15 mouse cellular contexts compared by ENCODE assay signal in the genomic region with DNA sequence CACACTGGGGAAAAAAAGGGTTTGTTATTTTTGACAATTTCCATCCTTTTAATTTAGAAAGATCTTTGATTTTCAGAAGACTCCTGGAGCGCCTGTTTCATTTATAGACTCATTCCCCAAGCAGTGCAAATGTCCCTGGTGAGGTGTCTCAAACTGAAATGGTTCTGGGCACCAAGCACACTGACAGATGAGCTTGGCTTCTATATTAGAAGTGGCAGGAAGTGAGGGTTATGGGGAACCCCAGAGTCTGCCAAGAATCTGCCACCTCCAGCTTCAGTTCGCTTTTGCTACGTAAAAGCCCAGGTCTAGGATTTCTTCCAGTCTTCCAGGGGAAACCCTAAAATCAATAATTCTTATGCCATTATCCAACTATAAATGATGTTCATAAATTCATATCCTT.
DNase-seq lines count a peak whose midpoint lies in the region; ATAC-seq and TF ChIP-seq lines count a peak whose summit lies in the region.
"Had no signal": no experiment of that assay in that cellular context is flagged by ENCODE, and none has a peak within 500 bp of the region (broad histone marks: within the 10 kb centered on the region; RNA-seq: fewer than 3 reads in every experiment).

No protein-coding gene starts in this region.

- H3K4me1 ChIP-seq in lung, postnatal 0 days (ENCODE audit: insufficient read depth, low read depth, low read length) = no peaks in the 10 kb centered on the region
- H3K4me1 ChIP-seq: liver, embryonic 15.5 days; stomach, embryonic 15.5 days had no signal

- TF ChIP-seq EP300 in lung, postnatal 0 days (IDR thresholded peaks at IDR 0.05) = no peak

- TF ChIP-seq CTCF in lung, postnatal 0 days (IDR thresholded peaks at IDR 0.05) = no peak

- no peaks in the 10 kb centered on the region for H3K27me3 ChIP-seq in lung, postnatal 0 days (replicated peaks; ENCODE audit: insufficient read depth, low read length)
- H3K27me3 ChIP-seq: embryonic facial prominence, embryonic 13.5 days; hindbrain, embryonic 15.5 days; liver, embryonic 15.5 days; stomach, embryonic 15.5 days had no signal

- no peak overlapping the region for H3K27ac ChIP-seq in lung, postnatal 0 days (ENCODE audit: low read length)
- H3K27ac ChIP-seq: embryonic facial prominence, embryonic 13.5 days; heart, adult 2 months; hindbrain, embryonic 15.5 days; limb, embryonic 13.5 days; liver, embryonic 15.5 days; stomach, embryonic 15.5 days had no signal

- H3K4me3 ChIP-seq in lung, postnatal 0 days (ENCODE audit: low read depth, low read length) = no peak overlapping the region
- H3K4me3 ChIP-seq: embryonic facial prominence, embryonic 13.5 days; heart, adult 2 months; hindbrain, embryonic 15.5 days; limb, embryonic 13.5 days; liver, embryonic 15.5 days; stomach, embryonic 15.5 days had no signal

- no peaks in the 10 kb centered on the region for H3K36me3 ChIP-seq in lung, postnatal 0 days (ENCODE audit: insufficient read depth, low read length)
- H3K36me3 ChIP-seq: embryonic facial prominence, embryonic 13.5 days; hindbrain, embryonic 15.5 days; limb, embryonic 13.5 days; liver, embryonic 15.5 days; stomach, embryonic 15.5 days had no signal

- peak; percentile 40 for ATAC-seq in activated CD4-positive, CD25-positive, alpha-beta regulatory T cell, adult 4 months
- ATAC-seq in lung, postnatal 0 days = no peak

- intact Hi-C loops in gastrocnemius, postnatal 14 days (cut with DNase I; ENCODE audit: low total_unique reads) = no loop called here

- peak; percentile 25 for DNase-seq in gastrocnemius, postnatal 25 days
- no peak for DNase-seq in gastrocnemius, postnatal 14 days
- DNase-seq in cerebellum, adult 11 months = peak; percentile 27
- peak; percentile 72 to 79 for DNase-seq in cerebellum, postnatal 25 days
- no peak for DNase-seq in lung, postnatal 0 days (ENCODE audit: low spot score)
- no peak for DNase-seq in kidney, postnatal 10 days
- DNase-seq: adrenal gland, postnatal 14 days; heart, adult 2 months; thymus, postnatal 14 days had no signal

- H3K4me2 ChIP-seq in lung, postnatal 0 days (replicated peaks; ENCODE audit: low read depth, low read length) = no peak overlapping the region
- H3K4me2 ChIP-seq: embryonic facial prominence, embryonic 13.5 days; hindbrain, embryonic 15.5 days; limb, embryonic 13.5 days; liver, embryonic 15.5 days; stomach, embryonic 15.5 days had no signal

- H3K9me3 ChIP-seq in lung, postnatal 0 days (ENCODE audit: low read length) = no peaks in the 10 kb centered on the region
- H3K9me3 ChIP-seq: embryonic facial prominence, embryonic 13.5 days; hindbrain, embryonic 15.5 days; limb, embryonic 13.5 days; liver, embryonic 15.5 days; stomach, embryonic 15.5 days had no signal

- no peak overlapping the region for H3K9ac ChIP-seq in lung, postnatal 0 days (replicated peaks; ENCODE audit: low read depth)
- H3K9ac ChIP-seq: embryonic facial prominence, embryonic 13.5 days; hindbrain, embryonic 15.5 days; limb, embryonic 13.5 days; liver, embryonic 15.5 days; stomach, embryonic 15.5 days had no signal

- 73% methylated on average over 3 of the region's 3 CpGs for WGBS in lung, postnatal 0 days

Comparison
In these comparisons a context has a peak if more than half of its experiments do, and no peak if none do; other contexts are left out.
1. DNase-seq: peak in gastrocnemius, postnatal 25 days (single experiment), cerebellum, adult 11 months (single experiment) and cerebellum, postnatal 25 days (2 of 2); none in gastrocnemius, postnatal 14 days (single experiment), lung, postnatal 0 days (single experiment) and kidney, postnatal 10 days (single experiment).